Mouse (Mus musculus) erythroblast, embryonic 14.5 days (primary cell): ENCODE measurements around the gene Psmb3.

Experiments
- GATA1 ChIP-seq: IDR thresholded peaks from 2 replicates; pipeline ENCODE4 v1.6.1; 2012; ENCODE audit warnings: low read length, inconsistent platforms, mixed read lengths
- TAL1 ChIP-seq: IDR thresholded peaks from 3 replicates; pipeline ENCODE4 v1.6.1; 2012; ENCODE audit warnings: low read length, inconsistent platforms, mixed read lengths

DNA sequence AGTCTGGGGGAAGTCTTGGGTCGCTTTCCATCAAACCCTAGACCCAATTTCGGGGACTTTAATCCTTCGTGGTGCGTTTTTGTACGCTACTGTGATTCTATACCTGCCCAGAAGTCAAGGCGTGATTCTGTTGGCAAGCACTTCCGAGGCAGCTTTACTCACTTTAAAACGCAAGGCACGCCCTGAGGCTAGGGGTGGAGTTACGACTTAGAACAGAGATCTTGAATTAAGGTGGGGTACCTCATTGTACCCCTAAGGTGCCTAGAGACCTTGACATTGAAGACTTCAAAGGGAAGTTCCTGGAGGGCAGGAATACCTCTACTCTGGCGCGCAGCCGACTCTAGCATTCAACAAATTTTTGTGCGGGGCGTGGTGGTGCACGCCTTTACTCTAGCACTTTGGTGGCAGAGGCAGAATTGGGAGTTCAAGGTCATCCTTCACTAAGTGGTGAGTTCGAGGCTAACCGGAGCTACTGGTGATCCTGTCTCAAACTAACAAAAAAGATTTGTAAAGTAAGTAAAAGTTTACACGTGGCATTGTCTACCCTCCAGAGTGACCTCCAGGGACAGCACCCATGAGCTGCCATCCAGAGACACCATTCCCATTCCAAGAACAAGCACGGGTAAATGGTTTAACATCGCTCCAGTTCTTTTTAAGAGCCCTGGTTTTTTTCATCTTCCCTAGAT is 40.8 kb upstream of the Psmb3 start:
- TF ChIP-seq TAL1 (no peak), GATA1 (no peak)
